Mouse (Mus musculus): ENCODE results near the gene Itgam.

DNA sequence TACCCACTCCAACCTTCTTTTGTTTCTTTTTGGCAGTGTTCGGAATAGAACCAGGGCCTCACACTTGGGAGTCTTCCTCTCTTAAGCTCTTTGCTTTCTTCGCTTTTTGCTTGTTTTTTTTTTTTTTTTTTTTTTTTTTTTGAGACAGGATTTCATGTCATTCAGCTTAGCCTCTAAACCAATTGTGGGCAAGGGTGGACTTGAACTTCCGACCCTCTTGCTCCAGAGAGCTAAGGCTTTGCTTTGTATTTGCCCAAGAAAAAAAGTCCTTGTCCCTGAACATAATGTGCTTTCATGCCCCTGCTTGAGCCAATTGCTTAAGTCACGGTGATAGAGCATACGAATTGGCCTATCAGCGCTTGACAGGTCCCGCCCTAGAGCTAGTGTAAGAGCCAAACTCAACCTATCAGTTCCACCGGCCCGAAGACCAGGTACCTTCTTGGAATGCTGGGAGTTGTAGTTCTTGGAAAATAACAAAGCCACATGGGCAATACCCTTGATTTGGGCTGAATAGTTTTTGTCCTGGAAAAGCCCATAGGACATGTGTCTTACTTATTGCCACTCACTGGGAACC, 30.9 kb upstream of the Itgam start:
- no peak for TF ChIP-seq CTCF (IDR thresholded peaks at IDR 0.05; ENCODE audit: borderline replicate concordance, extremely low read depth, insufficient read depth, insufficient read length)
- TF ChIP-seq POLR2A (IDR thresholded peaks at IDR 0.05; ENCODE audit: borderline replicate concordance, extremely low read depth, insufficient read depth, insufficient read length, poor library complexity, severe bottlenecking): no peak

Measured in brain, embryonic 14.5 days (tissue).